Mouse (Mus musculus): ENCODE data around the gene Chrnb2. TPM values are rescaled to one million over a fixed set of nuclear protein-coding genes. Genes with fewer than 3 reads are reported as not detected.

Gene Chrnb2
- polyA plus RNA-seq, 1 experiment from 2014 or later: 0.95 TPM

GRCm38 (mm10) chr3:89757851-89758250 is 6.6 kb downstream of the Chrnb2 start:
- 75% methylated on average over 2 of the region's 2 CpGs for WGBS
- ATAC-seq: no peak

GRCm38 (mm10) chr3:89755283-89755682 is 9.1 kb downstream of the Chrnb2 start:
- H3K27ac ChIP-seq (ENCODE audit: low read depth, low read length): no peak overlapping the region
- no peak for ATAC-seq
- no peak overlapping the region for H3K4me2 ChIP-seq (replicated peaks; ENCODE audit: low read depth)
- no peaks in the 10 kb centered on the region for H3K4me1 ChIP-seq (replicated peaks; ENCODE audit: control insufficient read depth, insufficient read depth, low read length)
- H3K36me3 ChIP-seq (ENCODE audit: control insufficient read depth, insufficient read depth): peaks cover 16% of the 10 kb centered on the region
- TF ChIP-seq CTCF (IDR thresholded peaks at IDR 0.05; ENCODE audit: low read depth): no peak
- no peak overlapping the region for H3K9ac ChIP-seq (ENCODE audit: low read depth, low read length)
- H3K4me3 ChIP-seq (ENCODE audit: low read depth, low read length): no peak overlapping the region
- H3K9me3 ChIP-seq (ENCODE audit: control insufficient read depth): no peaks in the 10 kb centered on the region
- WGBS: 64% methylated on average over 6 of the region's 6 CpGs
- H3K27me3 ChIP-seq (replicated peaks; ENCODE audit: control insufficient read depth, insufficient read depth, low read length): no peaks in the 10 kb centered on the region

More at GRCm38 (mm10) chr3:89757851-89758250, 6.6 kb downstream of the Chrnb2 start:
- no peaks in the 10 kb centered on the region for H3K9me3 ChIP-seq (ENCODE audit: control insufficient read depth)
- no peak overlapping the region for H3K4me2 ChIP-seq (replicated peaks; ENCODE audit: low read depth)
- no peak for TF ChIP-seq CTCF (IDR thresholded peaks at IDR 0.05; ENCODE audit: low read depth)
- no peak overlapping the region for H3K27ac ChIP-seq (ENCODE audit: low read depth, low read length)
- H3K4me1 ChIP-seq (replicated peaks; ENCODE audit: control insufficient read depth, insufficient read depth, low read length): no peaks in the 10 kb centered on the region
- no peaks in the 10 kb centered on the region; the same call in 1 of the 2 replicates for H3K36me3 ChIP-seq (ENCODE audit: control insufficient read depth, insufficient read depth)
- no peaks in the 10 kb centered on the region for H3K27me3 ChIP-seq (replicated peaks; ENCODE audit: control insufficient read depth, insufficient read depth, low read length)
- no peak overlapping the region for H3K9ac ChIP-seq (ENCODE audit: low read depth, low read length)
- no peak overlapping the region for H3K4me3 ChIP-seq (ENCODE audit: low read depth, low read length)

- Histone ChIP-seq H3K36me3 (ENCODE audit: control insufficient read depth, insufficient read depth) (peaks cover 37% of the 10 kb centered on the region), H3K9me3 (ENCODE audit: control insufficient read depth) (no peaks in the 10 kb centered on the region), H3K27me3 (replicated peaks; ENCODE audit: control insufficient read depth, insufficient read depth, low read length) (no peaks in the 10 kb centered on the region), H3K4me1 (replicated peaks; ENCODE audit: control insufficient read depth, insufficient read depth, low read length) (no peaks in the 10 kb centered on the region), H3K27ac (ENCODE audit: low read depth, low read length) (no peak overlapping the region), H3K4me3 (ENCODE audit: low read depth, low read length) (no peak overlapping the region), H3K9ac (ENCODE audit: low read depth, low read length) (no peak overlapping the region), H3K4me2 (replicated peaks; ENCODE audit: low read depth) (no peak overlapping the region)
- 12% methylated on average over 1 of the region's 1 CpGs for WGBS
- no peak for ATAC-seq
- no peak for TF ChIP-seq CTCF (IDR thresholded peaks at IDR 0.05; ENCODE audit: low read depth)
These were observed 12.1 kb downstream of the Chrnb2 start for GRCm38 (mm10) chr3:89752307-89752706.

GRCm38 (mm10) chr3:89738509-89738908 is 25.9 kb downstream of the Chrnb2 start:
- Histone ChIP-seq H3K27me3 (replicated peaks; ENCODE audit: control insufficient read depth, insufficient read depth, low read length) (no peaks in the 10 kb centered on the region), H3K4me3 (ENCODE audit: low read depth, low read length) (no peak overlapping the region), H3K36me3 (ENCODE audit: control insufficient read depth, insufficient read depth) (peaks cover 82% of the 10 kb centered on the region), H3K27ac (ENCODE audit: low read depth, low read length) (no peak overlapping the region), H3K9me3 (ENCODE audit: control insufficient read depth) (no peaks in the 10 kb centered on the region), H3K4me2 (replicated peaks; ENCODE audit: low read depth) (no peak overlapping the region), H3K9ac (ENCODE audit: low read depth, low read length) (no peak overlapping the region), H3K4me1 (replicated peaks; ENCODE audit: control insufficient read depth, insufficient read depth, low read length) (no peaks in the 10 kb centered on the region)
- TF ChIP-seq CTCF (IDR thresholded peaks at IDR 0.05; ENCODE audit: low read depth): no peak
- ATAC-seq: no peak
- WGBS: 97% methylated on average over 6 of the region's 6 CpGs

GRCm38 (mm10) chr3:89732091-89732490 is 32.3 kb downstream of the Chrnb2 start:
- no peak for TF ChIP-seq CTCF (IDR thresholded peaks at IDR 0.05; ENCODE audit: low read depth)
- Histone ChIP-seq H3K9me3 (ENCODE audit: control insufficient read depth) (no peaks in the 10 kb centered on the region), H3K4me2 (replicated peaks; ENCODE audit: low read depth) (peak overlapping the region; percentile 64), H3K36me3 (ENCODE audit: control insufficient read depth, insufficient read depth) (peaks cover 25% of the 10 kb centered on the region), H3K4me3 (ENCODE audit: low read depth, low read length) (no peak overlapping the region), H3K27me3 (replicated peaks; ENCODE audit: control insufficient read depth, insufficient read depth, low read length) (no peaks in the 10 kb centered on the region), H3K9ac (ENCODE audit: low read depth, low read length) (no peak overlapping the region), H3K27ac (ENCODE audit: low read depth, low read length) (no peak overlapping the region), H3K4me1 (replicated peaks; ENCODE audit: control insufficient read depth, insufficient read depth, low read length) (no peaks in the 10 kb centered on the region)
- ATAC-seq: no peak
- WGBS: 83% methylated on average over 4 of the region's 4 CpGs

GRCm38 (mm10) chr3:89730350-89731331 is 33.8 kb downstream of the Chrnb2 start:
- Histone ChIP-seq H3K4me3 (ENCODE audit: low read depth, low read length) (peak overlapping the region; percentile 83), H3K4me1 (replicated peaks; ENCODE audit: control insufficient read depth, insufficient read depth, low read length) (no peaks in the 10 kb centered on the region), H3K4me2 (replicated peaks; ENCODE audit: low read depth) (peak overlapping the region; percentile 64), H3K36me3 (ENCODE audit: control insufficient read depth, insufficient read depth) (peaks cover 12% of the 10 kb centered on the region), H3K9ac (ENCODE audit: low read depth, low read length) (peak overlapping the region; percentile 90), H3K27ac (ENCODE audit: low read depth, low read length) (peak overlapping the region; percentile 86), H3K9me3 (ENCODE audit: control insufficient read depth) (no peaks in the 10 kb centered on the region), H3K27me3 (replicated peaks; ENCODE audit: control insufficient read depth, insufficient read depth, low read length) (no peaks in the 10 kb centered on the region)
- peak; percentile 95 for ATAC-seq
- WGBS: under 1% methylated on average over 31 of the region's 32 CpGs
- peak; percentile 74 for TF ChIP-seq CTCF (IDR thresholded peaks at IDR 0.05; ENCODE audit: low read depth)
